Mouse (Mus musculus) embryonic fibroblast, embryonic 13.5 days (primary cell): ENCODE results near the gene Camk2d. TPM values are rescaled to one million over a fixed set of nuclear protein-coding genes. Genes with fewer than 3 reads are reported as not detected.

Experiments
- H3K27ac ChIP-seq: 2 replicates; pipeline ENCODE4 v1.5.1; 2012; ENCODE audit warnings: low read length, control low read depth, inconsistent platforms; ENCODE audit not compliant: insufficient read depth
- H3K4me1 ChIP-seq: 2 replicates; pipeline ENCODE4 v1.6.1; 2011; ENCODE audit warnings: low read length; ENCODE audit not compliant: control insufficient read depth, insufficient read depth
- H3K4me3 ChIP-seq: 2 replicates; pipeline ENCODE4 v1.5.1; 2011; ENCODE audit warnings: mild to moderate bottlenecking, control low read depth, low read length; ENCODE audit not compliant: insufficient read depth
- CTCF ChIP-seq: IDR thresholded peaks from 2 replicates; pipeline ENCODE4 v1.5.1; 2011; ENCODE audit warnings: mild to moderate bottlenecking, control low read depth, low read length, moderate library complexity, borderline replicate concordance; ENCODE audit not compliant: insufficient read depth
- POLR2A ChIP-seq: IDR thresholded peaks from 2 replicates; pipeline ENCODE4 v1.6.1; 2011; ENCODE audit warnings: low read depth, mild to moderate bottlenecking, control low read depth, low read length, moderate library complexity
- polyA plus RNA-seq: library from polyadenylated mRNA; stranded (reverse); fragments of >200 nt; gene quantifications from 2 replicates; pipeline ENCODE4 v1.2.4, GENCODE M21; 2011; ENCODE audit warnings: low read depth; ENCODE audit not compliant: missing spikeins, insufficient read length

Camk2d gene
- polyA plus RNA-seq, 1 experiment = 186 TPM

- Histone ChIP-seq H3K4me3 (no peak overlapping the region), H3K27ac (peak overlapping the region; percentile 35), H3K4me1 (peaks cover 14% of the 10 kb centered on the region)
- TF ChIP-seq POLR2A = no peak
- TF ChIP-seq CTCF = no peak
These were observed 99.6 kb downstream of the Camk2d start for GRCm38 (mm10) chr3:126695456-126696293.

DNA sequence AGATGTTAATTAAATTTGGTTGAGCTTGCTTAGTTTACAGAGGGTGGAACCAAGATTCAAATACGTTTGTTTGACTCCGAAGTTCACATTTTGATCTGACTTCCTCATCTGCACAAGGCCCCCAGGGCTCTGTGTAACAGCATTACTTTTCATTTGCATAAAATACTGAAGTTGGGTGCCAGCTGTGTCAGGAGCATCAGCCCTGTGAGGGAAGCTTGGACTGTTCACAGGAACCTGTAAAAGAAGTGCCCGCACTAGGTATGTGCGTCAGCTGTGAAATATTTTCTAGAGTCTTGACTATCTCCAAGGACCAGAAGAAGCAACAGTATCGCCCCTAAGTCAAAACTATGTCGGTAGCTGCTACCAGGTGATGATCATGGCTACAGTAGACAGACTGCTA, 100.5 kb downstream of the Camk2d start:
- Histone ChIP-seq H3K4me3 (no peak overlapping the region), H3K4me1 (peaks cover 11% of the 10 kb centered on the region), H3K27ac (no peak overlapping the region)
- no peak for TF ChIP-seq POLR2A
- no peak for TF ChIP-seq CTCF

DNA sequence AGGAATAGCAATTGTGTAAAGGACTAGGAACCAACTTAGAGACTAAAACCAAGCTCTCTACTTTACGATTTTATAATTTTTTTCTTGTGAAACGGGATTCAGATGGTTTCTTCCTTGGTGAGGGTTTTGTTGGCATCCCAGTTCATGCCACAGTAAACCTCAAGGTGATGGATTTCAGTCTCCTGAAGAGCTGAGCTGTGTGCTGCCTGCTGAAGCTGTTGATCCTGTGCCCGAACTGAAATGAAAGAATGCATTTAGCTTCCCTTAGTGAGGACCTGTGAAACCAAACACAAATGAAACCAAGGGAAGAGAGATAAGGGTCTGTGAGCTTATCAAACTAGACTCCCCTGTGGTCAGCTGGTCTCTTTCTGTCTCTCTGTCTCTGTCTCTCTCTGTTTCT, 103.6 kb downstream of the Camk2d start:
- Histone ChIP-seq H3K4me3 (no peak overlapping the region), H3K4me1 (peaks cover 7% of the 10 kb centered on the region), H3K27ac (no peak overlapping the region)
- TF ChIP-seq CTCF (no peak), POLR2A (no peak)

- Histone ChIP-seq H3K27ac (no peak overlapping the region), H3K4me3 (no peak overlapping the region), H3K4me1 (peaks cover 3% of the 10 kb centered on the region)
- TF ChIP-seq POLR2A (no peak), CTCF (no peak)
These were observed 105.0 kb downstream of the Camk2d start for GRCm38 (mm10) chr3:126701067-126701466.

- Histone ChIP-seq H3K4me3 (no peak overlapping the region), H3K27ac (no peak overlapping the region), H3K4me1 (peaks cover 3% of the 10 kb centered on the region)
- TF ChIP-seq POLR2A = no peak
These were observed 105.5 kb downstream of the Camk2d start for GRCm38 (mm10) chr3:126701586-126701985.

DNA sequence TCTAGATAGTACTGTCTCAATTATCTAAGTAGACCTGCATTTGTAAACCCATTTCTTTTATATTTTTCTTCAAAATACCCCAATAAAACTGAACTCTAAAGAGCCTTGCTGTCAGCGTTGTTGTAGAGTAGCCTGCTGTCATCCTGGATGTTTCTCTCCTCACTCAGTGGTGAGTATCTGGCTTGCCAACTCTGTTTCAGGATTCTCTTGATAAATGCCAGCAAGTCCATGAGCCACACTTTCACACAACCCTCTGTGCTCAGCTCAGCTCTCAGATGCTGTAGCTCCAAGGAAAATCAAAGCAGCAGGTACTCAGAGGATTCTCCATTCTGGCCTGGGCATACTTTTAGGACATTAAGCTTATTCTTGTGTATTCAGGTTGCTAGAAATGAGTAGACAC, 109.4 kb downstream of the Camk2d start:
- TF ChIP-seq CTCF (no peak), POLR2A (no peak)
- no peak overlapping the region for H3K27ac ChIP-seq
- peaks cover 3% of the 10 kb centered on the region; the same call in 1 of the 2 replicates for H3K4me1 ChIP-seq
- no peak overlapping the region for H3K4me3 ChIP-seq

DNA sequence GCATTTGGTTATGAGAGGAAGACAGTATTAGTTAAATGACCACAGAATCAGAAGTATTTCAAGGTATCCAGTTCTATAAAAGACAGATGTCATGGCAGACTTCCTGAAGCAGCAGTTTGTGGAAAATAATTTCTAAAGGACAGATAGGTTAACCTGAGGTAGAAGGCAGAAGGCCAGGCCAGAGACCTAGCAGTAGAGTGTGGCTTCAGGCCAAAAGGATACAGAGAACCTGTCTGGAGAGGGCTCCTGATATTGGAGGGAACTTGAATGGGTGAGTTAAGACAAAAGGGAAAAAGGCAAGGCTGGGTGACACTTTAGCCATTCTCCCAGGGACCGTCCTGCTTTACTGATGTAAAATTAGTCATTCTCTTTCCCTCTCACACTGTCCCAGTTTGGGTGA, 118.2 kb downstream of the Camk2d start:
- Histone ChIP-seq H3K4me1 (peaks cover 12% of the 10 kb centered on the region), H3K27ac (0 out of 2 replicates have a peak overlapping the region, but pooled peaks have one; percentile 39), H3K4me3 (no peak overlapping the region)
- TF ChIP-seq CTCF = no peak
- no peak for TF ChIP-seq POLR2A

GRCm38 (mm10) chr3:126723021-126723449, 126.9 kb downstream of the Camk2d start:
- Histone ChIP-seq H3K4me1 (peaks cover 6% of the 10 kb centered on the region), H3K4me3 (no peak overlapping the region), H3K27ac (no peak overlapping the region; the same call in 1 of the 2 replicates)
- TF ChIP-seq POLR2A = no peak
- no peak for TF ChIP-seq CTCF

DNA sequence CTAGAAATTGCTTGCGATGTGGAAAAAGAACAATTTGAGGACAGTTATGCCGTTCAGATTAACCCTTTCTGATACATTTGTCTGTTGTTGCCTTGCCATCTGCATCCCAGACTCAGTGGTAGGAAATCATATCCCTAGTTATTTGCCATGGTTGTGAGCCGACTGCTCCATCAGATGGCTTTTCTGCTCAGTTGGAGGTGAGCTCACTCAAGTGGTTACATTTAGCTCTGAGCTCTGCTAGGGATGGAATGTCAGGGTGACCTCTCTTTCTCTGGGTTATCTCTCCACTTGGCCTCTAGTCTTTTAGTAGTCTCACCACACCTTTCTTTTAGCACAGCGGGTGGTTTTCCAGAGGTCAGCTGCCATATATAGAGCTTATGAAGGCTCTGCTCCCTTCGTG, 127.4 kb downstream of the Camk2d start:
- peaks cover 6% of the 10 kb centered on the region for H3K4me1 ChIP-seq
- H3K4me3 ChIP-seq = no peak overlapping the region
- no peak overlapping the region for H3K27ac ChIP-seq
- TF ChIP-seq CTCF = no peak
- TF ChIP-seq POLR2A = no peak

- no peak overlapping the region for H3K4me3 ChIP-seq
- H3K27ac ChIP-seq = no peak overlapping the region
- TF ChIP-seq CTCF (no peak), POLR2A (no peak)
- H3K4me1 ChIP-seq = no peaks in the 10 kb centered on the region; the same call in 1 of the 2 replicates
These were observed 129.5 kb downstream of the Camk2d start for GRCm38 (mm10) chr3:126725647-126726046.

GRCm38 (mm10) chr3:126727387-126727786, 131.3 kb downstream of the Camk2d start:
- Histone ChIP-seq H3K4me3 (no peak overlapping the region), H3K27ac (no peak overlapping the region), H3K4me1 (no peaks in the 10 kb centered on the region; the same call in 1 of the 2 replicates)
- TF ChIP-seq CTCF (no peak), POLR2A (no peak)
